Mouse (Mus musculus) C2C12 (cell line): ENCODE results near the gene Afap1. TPM values are rescaled to one million over a fixed set of nuclear protein-coding genes. Genes with fewer than 3 reads are reported as not detected.

ENCODE experiments used
- H3K27me3 ChIP-seq: one replicate; pipeline ENCODE4 v1.6.1; 2011; ENCODE audit not compliant: control insufficient read depth, insufficient read depth, insufficient read length
- H3K36me3 ChIP-seq: one replicate; pipeline ENCODE4 v1.6.1; 2011; ENCODE audit not compliant: control insufficient read depth, insufficient read depth
- H3K4me3 ChIP-seq: one replicate; pipeline ENCODE4 v1.5.1; 2011; ENCODE audit warnings: mild to moderate bottlenecking, control low read depth; ENCODE audit not compliant: poor library complexity, insufficient read depth, severe bottlenecking
- H3K79me2 ChIP-seq: one replicate; pipeline ENCODE4 v1.6.1; 2011; ENCODE audit not compliant: control insufficient read depth, insufficient read depth
- H3K79me3 ChIP-seq: one replicate; pipeline ENCODE4 v1.6.1; 2011; ENCODE audit warnings: low read depth, control low read depth
- H3ac ChIP-seq: one replicate; pipeline ENCODE3; 2011; ENCODE audit warnings: low read depth; ENCODE audit not compliant: control insufficient read depth, insufficient read length
- CEBPB ChIP-seq: IDR thresholded peaks from one replicate; pipeline ENCODE4 v1.6.1; 2011; ENCODE audit warnings: low read depth, mild to moderate bottlenecking, control low read depth, moderate library complexity
- CTCF ChIP-seq: IDR thresholded peaks from one replicate; pipeline ENCODE4 v1.5.1; 2011; ENCODE audit not compliant: control insufficient read depth, insufficient read depth, insufficient read length
- FOSL1 ChIP-seq: IDR thresholded peaks from one replicate; pipeline ENCODE4 v1.8.0; 2011; ENCODE audit warnings: mild to moderate bottlenecking, low read length; ENCODE audit not compliant: poor library complexity, insufficient read depth, severe bottlenecking
- MAX ChIP-seq: IDR thresholded peaks from one replicate; pipeline ENCODE4 v1.6.1; 2011; ENCODE audit warnings: mild to moderate bottlenecking, control low read depth
- MYOD1 ChIP-seq: IDR thresholded peaks from one replicate; pipeline ENCODE4 v1.6.1; 2011; ENCODE audit warnings: low read depth; ENCODE audit not compliant: control insufficient read depth, insufficient read length
- MYOG ChIP-seq: IDR thresholded peaks from one replicate; pipeline ENCODE4 v1.6.1; 2011; ENCODE audit not compliant: control insufficient read depth, insufficient read length; ENCODE audit errors: extremely low read depth
- USF1 ChIP-seq: IDR thresholded peaks from one replicate; pipeline ENCODE4 v1.6.1; 2011; ENCODE audit warnings: low read depth, mild to moderate bottlenecking, control low read depth, moderate library complexity
- polyA plus RNA-seq: library from polyadenylated mRNA; unstranded; fragments of >200 nt; fragmentation: generic; extraction: Trizol; gene quantifications from one replicate; pipeline ENCODE4 v1.2.1, GENCODE M21; 2012; ENCODE audit warnings: missing spikeins

Afap1 gene
- polyA plus RNA-seq, 1 experiment, result 9.5 TPM

DNA sequence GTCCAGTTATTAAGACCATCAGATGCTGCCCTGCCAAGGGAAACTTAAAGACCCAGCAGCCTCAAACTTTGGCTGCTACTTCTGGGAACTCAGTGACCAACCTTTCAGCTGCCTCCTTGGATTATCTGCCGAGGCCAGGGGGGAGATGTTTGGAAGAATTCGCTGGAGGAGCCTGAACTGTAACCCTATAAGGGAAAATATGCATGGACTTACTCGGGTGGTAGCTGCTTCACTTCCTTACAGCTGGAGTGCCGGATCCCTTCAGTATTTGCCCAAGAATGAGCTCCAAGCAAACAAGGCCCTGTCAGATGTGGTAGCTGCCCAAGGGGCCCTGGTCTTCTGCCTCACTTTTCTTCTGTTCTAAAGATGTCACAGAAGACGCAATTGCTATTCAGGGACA lies 38.2 kb downstream of the Afap1 start:
- Histone ChIP-seq H3K4me3 (no peak overlapping the region), H3K27me3 (no peaks in the 10 kb centered on the region), H3ac (no peak overlapping the region), H3K36me3 (peaks cover 8% of the 10 kb centered on the region), H3K79me2 (peaks cover 84% of the 10 kb centered on the region), H3K79me3 (peaks cover 30% of the 10 kb centered on the region)
- TF ChIP-seq MYOD1, result no peak
- TF ChIP-seq MYOG, result no peak
- no peak for TF ChIP-seq MAX
- TF ChIP-seq CEBPB, result no peak
- no peak for TF ChIP-seq USF1

DNA sequence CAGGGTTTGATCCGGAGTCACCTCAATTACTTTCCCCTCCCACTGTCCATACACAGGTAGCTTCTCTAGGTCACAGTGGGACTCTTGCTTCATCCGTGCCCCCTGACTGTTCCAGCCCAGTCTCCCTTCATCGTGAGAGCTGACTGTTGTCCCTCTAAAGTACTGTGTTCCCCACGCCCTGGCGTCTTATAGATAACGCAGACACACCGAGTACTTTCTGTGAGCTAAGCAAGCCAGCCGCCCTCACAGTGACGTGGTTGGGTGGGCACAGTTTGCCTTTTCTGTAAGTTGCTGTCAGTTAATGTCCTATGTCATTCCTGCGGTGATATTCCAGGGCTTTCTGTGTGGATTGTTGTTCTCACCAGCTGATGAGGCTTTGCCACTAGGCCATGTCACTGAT lies 39.9 kb downstream of the Afap1 start:
- TF ChIP-seq CEBPB (no peak), MAX (no peak), CTCF (no peak), MYOD1 (no peak), MYOG (no peak), USF1 (no peak), FOSL1 (no peak)
- Histone ChIP-seq H3K79me3 (peaks cover 21% of the 10 kb centered on the region), H3ac (no peak overlapping the region), H3K27me3 (no peaks in the 10 kb centered on the region), H3K36me3 (peaks cover 12% of the 10 kb centered on the region), H3K79me2 (peaks cover 67% of the 10 kb centered on the region), H3K4me3 (no peak overlapping the region)

- Histone ChIP-seq H3ac (no peak overlapping the region), H3K79me3 (peaks cover 3% of the 10 kb centered on the region), H3K36me3 (peaks cover 9% of the 10 kb centered on the region), H3K4me3 (no peak overlapping the region), H3K27me3 (no peaks in the 10 kb centered on the region), H3K79me2 (peaks cover 42% of the 10 kb centered on the region)
- TF ChIP-seq MYOG (no peak), MAX (no peak), FOSL1 (no peak), MYOD1 (no peak), CTCF (no peak), USF1 (no peak)
These were observed 42.8 kb downstream of the Afap1 start for GRCm38 (mm10) chr5:35935939-35936338.

- Histone ChIP-seq H3K79me2 (peaks cover 18% of the 10 kb centered on the region), H3K4me3 (no peak overlapping the region), H3K36me3 (peaks cover 13% of the 10 kb centered on the region), H3ac (no peak overlapping the region), H3K27me3 (no peaks in the 10 kb centered on the region), H3K79me3 (peaks cover 2% of the 10 kb centered on the region)
- TF ChIP-seq MYOG (no peak), CTCF (no peak)
These were observed 45.4 kb downstream of the Afap1 start for GRCm38 (mm10) chr5:35938249-35939223.

DNA sequence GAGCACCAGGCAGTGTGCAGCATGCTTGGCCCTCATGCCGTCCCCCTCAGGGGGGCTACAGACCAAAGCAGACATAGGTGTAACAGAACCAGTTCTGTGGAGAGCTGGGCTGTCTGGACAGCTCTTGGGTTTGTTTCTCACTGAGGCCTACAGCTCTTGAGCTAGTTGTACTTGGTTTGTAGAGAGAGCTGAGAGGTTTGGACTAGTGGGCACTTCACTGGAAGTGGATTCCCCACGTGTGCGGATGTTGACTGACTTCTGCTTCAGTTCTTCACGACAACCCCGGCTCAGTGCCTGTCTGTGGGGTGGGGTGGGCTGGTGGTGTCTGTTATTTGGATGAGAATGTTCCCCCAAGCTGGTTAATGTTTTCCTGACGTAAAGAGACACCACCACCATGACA lies 46.8 kb downstream of the Afap1 start:
- TF ChIP-seq MYOG, result no peak
- no peak for TF ChIP-seq CEBPB
- no peak for TF ChIP-seq MAX
- Histone ChIP-seq H3K79me2 (peaks cover 4% of the 10 kb centered on the region), H3K4me3 (no peak overlapping the region), H3K36me3 (peaks cover 15% of the 10 kb centered on the region), H3K79me3 (peaks cover 2% of the 10 kb centered on the region), H3K27me3 (no peaks in the 10 kb centered on the region), H3ac (no peak overlapping the region)

- Histone ChIP-seq H3K79me3 (peaks cover 2% of the 10 kb centered on the region), H3K27me3 (no peaks in the 10 kb centered on the region), H3K79me2 (peaks cover 4% of the 10 kb centered on the region), H3ac (no peak overlapping the region), H3K4me3 (no peak overlapping the region), H3K36me3 (peaks cover 12% of the 10 kb centered on the region)
- TF ChIP-seq CTCF (no peak), FOSL1 (no peak), MYOD1 (no peak), MYOG (no peak), CEBPB (no peak), USF1 (no peak), MAX (no peak)
These were observed 50.4 kb downstream of the Afap1 start for GRCm38 (mm10) chr5:35943541-35943940.
